Mouse (Mus musculus) kidney, adult 8-10 months (tissue): Measurements from ENCODE around the gene Blm.
A peak's percentile ranks its signal among the peaks of the same experiment; 100 is the strongest.

Source experiments
- DNase-seq, 2 experiments: peaks; one replicate each; pipeline ENCODE4 v3.0.0; 2022

The Blm gene

DNA sequence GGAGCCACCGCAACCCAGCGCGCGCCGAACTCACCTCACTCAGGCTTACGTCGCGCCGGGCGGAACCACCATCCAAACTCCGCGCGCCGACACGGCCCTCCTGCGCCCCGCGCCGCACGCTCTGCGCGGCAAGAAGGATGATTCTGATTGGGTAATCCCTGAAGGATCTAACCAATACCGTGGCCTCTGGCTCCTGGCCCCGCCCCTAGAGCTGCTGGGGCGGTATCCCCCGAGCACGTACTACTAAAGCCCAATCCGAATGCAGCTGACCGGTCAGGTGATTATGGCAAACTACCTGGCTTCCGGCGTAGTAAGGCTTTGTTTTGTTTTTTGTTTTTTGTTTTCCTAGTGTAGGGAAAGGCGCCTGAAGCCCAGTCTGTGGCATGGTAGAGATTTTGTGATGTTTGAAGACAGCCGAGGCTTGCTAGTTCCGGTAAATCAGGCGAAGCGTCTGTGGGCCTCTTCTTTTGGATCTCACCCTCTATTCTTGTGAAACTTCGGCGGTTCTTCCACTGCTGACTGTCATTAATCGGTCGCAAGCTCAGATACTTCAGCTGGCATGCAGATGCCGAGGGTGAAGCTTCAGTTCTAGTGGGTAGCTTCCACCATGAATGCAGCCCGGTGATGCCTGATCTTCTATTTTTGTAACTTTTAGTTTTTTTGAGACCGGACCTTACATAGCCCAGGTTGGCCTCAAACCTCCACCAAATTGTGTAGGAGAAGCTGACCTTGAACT, at the start of gene Blm:
Gene Blm, minus strand, starts transcription at position 111 of the 736 bp plus-strand sequence.
- peak; percentile 97 to 98 for DNase-seq

DNA sequence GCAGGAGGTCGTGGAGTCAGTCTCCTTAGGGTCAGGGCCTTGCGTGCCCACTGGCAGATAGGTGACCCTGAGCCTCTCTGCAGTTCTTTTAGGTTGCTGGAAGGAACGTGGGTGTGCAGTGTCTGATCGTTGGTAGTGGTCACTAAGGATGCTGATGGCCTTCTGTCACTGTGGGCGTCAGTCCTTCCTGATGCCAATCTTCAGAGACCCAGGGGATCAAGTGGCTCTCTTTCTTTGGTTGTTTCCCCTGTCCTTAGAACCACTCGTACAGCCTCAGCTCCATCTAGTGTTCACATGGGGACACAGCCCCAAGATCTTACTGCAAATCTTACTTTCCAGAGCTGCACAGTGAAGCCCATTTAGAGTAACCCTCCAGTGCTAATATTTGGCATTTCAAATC, 49.1 kb upstream of the Blm start:
- DNase-seq = peak; percentile 41 to 61

DNA sequence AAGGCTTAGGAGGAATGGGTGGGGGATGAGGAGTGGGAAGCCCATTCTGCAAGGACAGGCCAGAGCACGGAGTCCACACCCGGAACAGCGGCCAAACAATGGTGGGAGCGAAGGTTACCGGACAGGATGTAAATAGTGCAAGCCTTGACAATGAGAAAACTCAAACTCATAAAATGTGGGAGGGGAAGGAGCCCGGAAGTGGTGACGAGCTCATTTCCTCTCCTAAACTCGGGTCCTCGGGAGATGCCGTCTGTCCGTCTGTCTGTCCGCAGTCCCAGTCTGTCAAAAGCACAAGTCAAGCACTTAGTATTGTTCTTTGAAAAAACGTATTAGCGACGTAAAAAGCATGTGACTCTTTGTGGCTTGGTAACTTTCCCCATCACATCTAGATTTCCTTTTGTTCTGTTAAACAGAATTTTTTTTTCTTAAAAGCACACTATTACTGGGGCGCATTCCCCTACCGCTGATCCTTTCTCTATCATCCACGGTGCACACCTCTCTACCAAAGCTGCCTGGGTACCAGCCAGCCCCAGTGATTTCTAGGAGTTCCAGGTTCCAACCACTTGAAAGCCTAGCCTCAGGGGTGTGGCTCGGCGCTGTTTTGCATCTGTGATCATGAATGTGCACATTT, 48.0 kb upstream of the Blm start:
- DNase-seq = peak; percentile 36 to 43

DNA sequence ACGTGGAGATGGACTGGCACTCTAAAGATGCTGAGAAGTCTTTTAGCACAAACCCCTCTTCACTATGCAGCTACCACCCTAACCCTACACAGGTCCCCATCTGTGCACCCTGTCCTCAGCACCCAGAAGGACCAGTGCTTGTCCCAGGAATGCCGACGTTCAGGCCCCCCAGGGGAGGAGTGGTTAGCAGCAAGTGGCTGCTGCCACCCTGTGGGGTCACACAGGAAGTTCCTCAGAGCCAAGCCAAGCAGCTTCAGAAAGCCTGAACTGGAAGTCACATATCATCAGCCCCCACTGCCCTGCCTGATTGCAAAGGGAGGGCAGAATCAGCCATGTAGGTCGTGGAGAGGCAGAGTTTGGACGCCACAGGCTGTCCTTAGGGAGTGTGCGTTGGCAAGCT, 45.4 kb upstream of the Blm start:
- peak in 1 of 2 experiments; percentile 39 for DNase-seq

DNA sequence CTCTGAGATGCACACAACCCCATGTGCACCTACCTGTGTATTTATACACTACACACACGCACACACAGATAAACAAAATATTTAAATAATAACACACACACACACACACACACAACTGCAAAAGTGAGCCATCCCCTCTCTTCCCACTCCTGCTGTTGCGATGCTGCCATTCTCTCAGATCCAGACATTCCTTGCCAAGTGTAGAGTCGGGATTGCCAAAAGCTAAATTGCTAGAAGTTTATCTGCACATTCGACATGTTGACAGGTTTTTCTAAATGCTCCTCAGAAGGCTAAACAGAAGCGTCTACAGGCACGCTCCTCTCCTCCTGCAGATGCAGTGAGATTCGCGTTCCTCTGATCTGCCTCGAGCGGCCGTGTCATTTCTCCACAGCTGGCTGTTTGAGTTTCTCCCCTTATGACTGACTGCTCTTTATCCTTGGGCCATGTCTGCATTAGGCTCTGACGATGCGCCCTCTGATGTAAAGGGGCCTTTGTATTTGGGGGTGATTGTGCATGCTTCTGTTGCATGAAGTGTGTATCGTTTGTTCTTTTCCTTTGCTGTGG, 42.6 kb upstream of the Blm start:
- no peak for DNase-seq

DNA sequence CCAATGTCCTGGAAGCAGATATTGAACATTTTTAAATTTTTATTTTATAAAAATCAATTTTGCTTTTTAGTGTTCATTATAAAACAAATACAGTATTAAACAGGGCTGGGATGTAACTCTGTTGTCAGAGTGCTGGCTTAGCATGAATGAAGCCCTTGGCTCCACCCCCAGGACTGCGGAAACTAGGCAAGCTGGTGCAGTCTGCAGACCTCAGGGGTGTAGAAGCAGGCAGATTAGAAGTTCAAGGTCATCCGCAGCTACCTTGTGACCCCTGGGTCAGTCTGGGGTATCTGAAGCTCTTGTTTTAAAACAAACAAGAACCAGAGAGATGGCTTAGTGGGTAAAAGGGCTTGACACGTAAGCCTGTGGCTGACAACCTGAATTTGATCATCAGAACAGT, 41.7 kb upstream of the Blm start:
- DNase-seq = no peak

DNA sequence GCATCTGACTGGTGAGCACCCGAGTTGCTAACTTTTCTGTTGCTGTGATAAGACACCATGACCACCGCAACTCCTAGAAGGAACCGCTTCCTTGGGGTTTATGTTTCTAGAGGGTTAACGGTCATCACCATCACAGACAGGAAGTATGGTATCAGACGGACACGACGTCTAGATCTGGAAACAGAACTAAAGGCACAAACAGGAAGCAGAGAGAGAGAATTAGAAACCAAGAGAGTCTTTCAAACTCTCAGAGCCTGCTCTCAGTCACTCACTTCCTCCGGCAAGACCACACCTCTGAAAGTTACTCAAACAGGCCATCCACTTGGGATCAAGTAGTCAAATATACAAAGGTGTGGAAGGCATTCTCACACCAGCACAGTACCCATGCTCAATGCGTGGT, 40.8 kb upstream of the Blm start:
- no peak for DNase-seq

DNA sequence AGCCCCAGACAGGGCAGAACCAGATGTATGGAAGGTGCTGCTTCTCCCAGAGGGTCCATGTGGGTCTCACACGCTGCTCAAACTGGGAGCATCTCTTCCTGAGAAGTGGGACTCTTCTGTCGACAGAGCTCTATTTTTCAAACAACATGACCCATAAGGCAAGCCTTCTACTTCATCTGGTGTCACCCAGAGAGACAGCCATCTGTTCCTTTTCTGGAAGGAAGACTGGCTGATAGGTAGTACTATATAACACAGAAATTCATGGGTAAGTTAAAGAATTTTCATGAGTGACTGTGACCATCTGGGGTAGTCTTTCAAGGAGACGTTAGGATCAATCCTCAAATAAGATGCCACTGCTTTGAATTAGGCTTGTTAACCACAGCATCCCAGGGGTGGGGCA, 38.2 kb upstream of the Blm start:
- DNase-seq = no peak

DNA sequence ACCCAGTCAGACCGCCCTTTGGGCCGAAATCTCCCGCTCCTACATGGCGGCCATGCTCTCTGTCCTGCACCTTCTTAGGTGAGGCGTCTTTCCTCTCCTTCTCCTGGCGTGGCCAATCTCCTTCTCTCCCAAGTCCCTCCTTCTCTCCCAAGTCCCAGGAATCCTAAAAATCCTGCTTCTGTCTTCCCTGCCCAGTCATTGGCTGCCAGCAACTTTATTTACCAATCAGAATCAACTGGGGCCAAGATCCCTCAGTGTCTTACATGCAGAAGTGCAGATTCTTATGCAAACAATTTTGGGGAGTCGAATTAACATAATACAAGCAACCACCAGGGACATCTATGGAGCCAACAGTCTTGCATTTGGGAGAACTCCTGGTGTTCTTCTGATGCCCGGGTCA, 33.1 kb upstream of the Blm start:
- DNase-seq = no peak

DNA sequence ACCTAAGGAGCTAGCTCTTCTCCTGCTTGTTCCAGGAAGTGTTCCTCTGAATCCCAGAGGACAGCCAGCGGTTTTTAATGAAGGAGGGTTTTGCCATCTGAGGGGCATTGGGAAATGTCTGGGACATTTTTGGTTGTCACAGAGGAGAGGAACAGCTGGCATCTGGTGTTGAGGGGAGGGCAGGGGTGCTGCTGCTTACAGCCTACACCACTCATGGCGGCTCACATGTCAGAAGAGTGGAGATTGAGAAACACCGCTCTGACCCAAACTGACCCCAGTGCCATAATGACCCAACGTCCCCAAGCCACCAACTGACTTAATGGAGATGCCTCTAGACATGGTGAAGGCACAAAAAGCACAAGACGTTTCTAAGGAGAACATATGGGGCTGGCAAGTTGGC, 27.0 kb upstream of the Blm start:
- DNase-seq = no peak

DNA sequence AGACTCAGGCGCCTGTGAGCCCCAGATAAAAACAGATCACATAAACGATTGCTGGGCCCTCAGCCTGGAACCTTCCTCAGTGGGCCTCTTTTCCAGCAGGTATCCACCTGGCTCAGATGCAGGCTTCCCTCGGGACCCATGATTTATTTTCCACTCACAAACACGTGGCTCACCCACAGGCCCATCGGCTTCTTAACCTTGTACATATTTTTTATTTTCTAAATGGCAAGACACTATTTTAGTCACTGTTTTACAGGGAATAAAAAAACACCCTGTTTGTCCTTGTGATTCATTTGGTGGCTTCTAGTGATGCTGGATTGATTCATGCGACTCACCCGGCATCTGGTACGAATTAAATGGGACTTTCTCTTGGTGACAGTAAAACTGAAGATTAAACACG, 26.4 kb upstream of the Blm start:
- no peak for DNase-seq

DNA sequence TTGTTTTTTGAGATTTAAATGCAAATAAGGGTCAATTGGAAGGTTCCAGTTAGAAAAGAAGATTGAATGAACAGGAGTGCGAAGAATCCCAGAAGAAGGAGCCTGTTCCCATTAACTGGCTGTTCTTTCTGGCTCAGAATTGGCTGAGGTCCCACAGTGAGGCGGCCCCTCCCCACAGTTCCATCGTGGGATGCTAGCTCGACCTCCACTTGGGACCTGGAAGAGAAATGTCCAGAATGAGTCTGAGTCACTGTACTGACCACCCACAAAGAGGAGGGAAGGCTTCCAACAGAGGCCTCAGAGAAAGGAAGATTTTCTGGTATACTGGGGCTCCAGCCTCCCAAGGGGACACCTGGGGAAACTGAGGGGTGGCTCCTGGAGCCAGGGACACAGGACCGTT, 23.7 kb upstream of the Blm start:
- DNase-seq = no peak

DNA sequence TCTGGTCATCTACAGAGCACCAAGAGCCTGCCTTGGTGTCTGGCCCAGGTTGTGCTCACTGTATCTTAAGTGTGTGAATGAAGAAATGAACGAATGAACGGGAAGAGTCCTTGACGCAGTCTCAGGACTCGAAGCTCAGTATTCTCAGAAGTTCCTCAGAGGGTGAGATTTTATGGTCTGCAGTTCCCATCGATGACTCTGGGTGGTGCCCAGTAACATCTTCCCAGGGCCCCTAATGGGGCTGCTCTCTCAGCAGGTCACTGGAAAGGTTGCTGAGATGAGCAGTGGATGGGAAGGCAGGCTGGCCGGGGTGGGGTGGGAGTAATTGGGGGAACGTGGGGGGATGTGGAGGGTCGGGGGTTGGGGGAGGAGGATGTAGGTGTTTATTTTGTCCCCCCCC, 23.2 kb upstream of the Blm start:
- no peak for DNase-seq

DNA sequence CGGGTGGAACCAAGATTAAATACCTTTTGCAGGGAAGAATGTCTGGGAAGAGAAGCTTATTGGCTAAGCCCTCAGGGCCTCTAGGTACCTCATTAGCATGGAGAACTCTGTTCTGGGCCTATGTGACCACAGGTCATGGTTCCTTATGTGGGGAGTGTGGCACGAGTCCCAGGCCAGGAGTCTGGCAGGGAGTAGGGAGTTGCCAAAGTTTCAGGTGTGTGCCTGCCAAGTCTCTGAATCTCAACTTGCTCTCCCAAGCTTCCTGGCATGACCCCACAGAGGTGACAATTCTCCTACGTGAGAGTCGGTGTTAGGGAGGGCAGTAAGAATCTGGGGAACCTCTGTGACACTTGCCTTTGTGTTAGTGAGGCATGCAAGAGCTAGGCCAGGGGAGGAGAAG, 22.2 kb upstream of the Blm start:
- DNase-seq = peak in 1 of 2 experiments; percentile 46

DNA sequence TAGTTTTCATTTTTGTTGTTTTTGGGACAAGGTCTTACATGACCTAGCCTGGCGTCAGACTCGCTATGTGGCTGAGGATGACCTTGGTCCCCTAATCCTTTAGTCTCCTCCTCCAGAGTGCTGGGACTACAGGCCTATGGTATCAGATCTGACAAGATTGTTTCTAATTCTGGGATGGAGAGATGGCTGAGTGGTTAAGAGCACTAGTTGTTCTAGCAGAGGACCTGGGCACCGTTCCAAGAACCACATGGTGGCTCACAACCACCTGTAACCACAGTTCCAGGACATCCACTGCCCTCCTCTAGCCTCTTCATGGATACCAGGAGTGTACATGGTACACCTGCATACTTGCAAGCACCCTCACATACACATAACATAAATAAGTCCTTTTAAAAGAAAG, 21.2 kb upstream of the Blm start:
- DNase-seq = peak in 1 of 2 experiments; percentile 31

DNA sequence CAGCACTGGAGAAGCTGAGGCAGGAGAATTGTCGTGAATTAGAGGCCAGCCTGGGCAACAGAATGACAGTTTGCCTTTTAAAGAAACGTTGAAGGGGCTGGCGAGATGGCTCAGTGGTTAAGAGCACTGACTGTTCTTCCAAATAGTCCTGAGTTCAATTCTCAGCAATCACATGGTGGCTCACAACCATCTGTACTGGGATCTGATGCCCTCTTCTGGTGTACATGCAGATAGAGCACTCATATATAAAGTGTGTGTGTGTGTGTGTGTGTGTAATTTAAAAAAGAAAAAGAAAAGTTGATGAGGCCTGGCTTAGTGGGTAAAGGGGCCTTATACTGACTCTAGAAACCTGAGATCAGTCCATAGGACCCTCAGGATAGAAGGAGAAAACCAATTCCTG, 20.2 kb upstream of the Blm start:
- no peak for DNase-seq

DNA sequence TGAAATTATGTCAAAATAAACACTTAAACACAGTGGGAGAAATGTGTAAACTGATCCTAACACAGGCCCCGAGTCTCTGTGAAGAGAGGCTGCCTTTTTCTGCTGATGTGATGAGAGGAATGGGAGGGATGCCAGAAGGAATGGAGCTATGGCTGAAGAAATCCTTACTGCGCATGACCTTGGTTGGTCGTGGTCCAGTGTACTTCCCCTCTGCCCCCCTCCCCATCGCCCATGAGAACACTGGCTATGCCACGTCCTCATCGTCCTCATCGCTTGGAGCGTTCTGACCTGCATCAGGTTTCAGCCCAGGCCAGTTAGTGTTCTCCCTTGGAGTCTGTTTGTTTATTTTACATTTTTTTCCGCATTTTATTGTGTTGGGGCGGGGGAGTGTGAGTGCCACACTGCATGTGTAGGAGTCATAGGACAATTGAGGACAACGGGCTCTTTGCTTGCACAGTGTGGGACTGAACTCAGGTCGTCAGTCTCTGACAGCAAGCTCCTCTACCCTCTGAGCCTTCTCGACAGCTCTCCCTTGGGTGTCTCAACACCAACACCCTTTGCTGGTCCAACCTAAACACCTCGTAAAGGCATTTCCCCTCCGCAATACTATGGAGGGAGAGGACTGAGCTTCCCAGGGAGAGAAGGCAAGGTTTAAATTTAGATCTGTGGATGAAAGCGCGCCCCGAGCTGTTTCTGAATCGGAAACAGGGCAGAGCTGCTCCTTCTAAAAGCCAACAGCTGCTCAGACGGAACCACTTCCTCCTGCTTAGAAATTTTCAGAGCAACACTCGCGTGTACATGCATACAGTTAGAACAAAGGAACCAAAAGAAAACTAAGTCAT, 19.5 kb upstream of the Blm start:
- peak; percentile 7 to 10 for DNase-seq

DNA sequence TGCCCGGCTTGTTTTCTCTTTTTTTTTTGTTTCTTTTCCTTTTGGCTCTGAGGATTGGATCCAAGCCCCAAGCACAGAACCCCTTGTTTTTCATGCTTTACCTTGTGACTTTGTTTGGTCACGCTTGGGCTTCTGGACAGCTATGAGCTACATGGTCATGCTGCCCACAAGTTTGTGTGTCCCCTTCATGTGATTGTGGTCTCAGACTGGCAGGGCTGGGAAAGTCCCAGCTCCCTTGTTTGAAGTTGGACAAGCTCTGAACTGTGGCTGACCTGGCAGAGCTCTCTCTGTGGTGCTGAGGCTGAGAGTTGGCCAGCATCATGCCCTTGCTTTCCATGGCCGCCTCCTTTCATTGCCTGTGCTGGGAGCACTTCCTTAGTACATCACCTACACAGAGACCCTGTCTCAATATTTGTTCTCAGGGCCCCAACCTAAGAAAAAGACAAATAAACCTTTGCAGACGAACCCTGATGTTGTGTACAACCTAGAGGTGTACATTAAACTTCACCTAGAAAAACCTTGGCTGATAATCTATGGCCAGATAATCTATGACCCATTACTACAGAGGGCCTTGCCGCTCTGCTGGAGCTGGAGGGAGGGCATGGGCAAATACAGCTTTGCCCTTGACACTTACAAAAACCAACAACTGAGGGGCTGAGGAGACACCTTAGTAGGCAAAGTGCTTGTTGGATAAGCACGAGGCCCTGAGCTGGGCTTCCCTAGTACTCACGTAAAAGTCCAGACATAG, 13.8 kb upstream of the Blm start:
- DNase-seq = no peak

DNA sequence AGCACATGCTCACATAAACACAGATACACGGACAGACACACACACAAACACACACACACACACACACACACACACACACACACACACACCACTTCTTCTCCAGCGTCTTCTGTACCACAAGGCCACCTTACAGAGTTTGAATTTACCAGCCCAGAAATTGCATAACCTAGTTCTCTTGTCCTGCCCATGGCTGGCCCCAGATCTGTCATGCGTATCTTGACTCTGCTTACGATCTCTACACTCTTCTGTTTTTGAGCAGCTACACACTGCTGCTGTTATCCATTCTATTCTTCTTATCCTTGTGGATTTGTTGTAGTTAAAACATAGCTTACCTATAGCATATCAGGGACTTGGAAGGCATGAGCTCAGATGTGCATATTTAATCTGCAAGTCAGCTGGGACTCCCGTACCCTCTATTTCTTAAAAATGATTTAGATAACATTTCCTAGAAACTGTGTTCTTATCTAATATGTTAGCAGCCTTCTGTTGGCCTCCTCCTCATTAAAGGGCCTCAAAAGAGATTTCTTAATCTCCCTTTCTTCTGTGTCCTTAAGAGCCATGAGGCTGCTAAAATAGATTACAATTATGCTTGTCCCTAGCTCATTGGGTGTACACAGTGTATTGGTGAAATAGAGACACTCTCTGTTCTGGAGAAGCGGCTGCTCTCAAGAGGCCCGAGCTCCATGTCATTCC, 7.4 kb upstream of the Blm start:
- no peak for DNase-seq

DNA sequence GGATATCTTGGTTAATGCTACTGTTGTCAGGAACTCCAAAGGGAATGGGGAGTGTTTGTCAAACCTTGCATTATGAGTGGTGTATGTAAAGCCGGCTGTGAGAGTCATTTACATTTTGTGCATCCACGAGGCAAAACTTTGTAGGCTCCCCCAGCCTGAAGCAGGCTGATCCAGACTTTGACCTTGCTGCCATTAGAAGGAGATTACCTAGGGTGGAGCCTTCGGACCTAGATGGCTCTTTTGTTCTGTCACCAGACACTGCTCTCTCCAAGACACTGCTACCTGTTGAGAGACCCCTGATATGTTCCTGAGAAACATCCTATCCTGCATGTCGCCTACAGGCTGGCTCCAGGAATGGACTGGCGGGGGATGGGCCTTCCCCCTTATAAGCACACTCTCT, 4.7 kb upstream of the Blm start:
- DNase-seq = no peak

DNA sequence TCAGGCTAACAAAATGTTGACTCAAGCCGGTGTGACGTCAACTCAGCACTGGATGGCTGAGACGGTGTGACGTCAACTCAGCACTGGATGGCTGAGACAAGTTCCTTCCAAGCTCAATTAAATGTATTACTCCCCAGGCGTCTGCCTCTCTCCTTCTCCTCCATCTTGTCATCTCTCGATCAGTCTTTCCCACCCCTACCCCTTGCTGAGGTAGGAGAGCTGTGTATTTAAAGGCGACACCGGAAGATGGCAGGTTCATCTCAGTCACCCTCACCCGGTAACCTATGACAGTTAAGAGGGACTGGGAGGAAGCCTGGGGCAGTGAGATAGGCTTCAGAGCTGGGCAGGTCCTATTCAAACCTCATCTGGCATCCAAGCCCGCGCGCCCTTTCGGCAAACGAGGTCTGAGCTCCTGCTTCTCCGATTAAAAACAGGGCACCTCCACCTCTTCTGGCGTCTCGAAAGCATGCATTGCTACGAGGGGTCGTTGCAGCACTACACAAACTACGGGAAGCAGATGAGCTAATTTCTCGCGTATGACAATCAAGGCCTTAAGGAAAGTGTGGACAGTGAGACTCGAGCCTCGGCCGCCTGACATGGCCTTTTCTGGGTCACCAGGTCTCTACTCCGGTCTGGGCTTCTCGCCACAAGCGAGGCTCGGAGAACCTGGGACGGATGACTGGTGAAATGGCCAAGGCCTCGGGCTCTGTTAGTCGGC, 469 bp downstream of the Blm start:
- DNase-seq = no peak

DNA sequence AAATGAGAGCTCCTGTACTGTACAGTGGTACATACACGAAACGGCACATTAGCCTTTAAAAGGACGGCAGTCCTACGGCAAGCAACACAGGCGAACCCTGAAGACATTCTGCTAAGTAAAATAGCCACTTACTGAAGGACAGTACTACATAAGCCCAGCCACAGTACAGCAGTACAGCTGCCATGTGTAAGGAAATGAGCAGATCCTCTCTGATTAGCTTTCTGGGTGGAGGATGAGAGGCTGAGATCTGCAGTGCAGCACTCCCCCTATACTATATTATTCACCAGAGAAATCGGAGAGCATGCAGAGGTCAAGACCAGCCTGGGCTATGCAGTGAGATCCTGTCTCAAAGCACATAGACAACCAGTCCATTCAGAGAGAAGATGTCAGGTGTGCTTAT, 3.8 kb downstream of the Blm start:
- no peak for DNase-seq
